Mouse (Mus musculus) urinary bladder, postnatal 36 days (tissue): ENCODE measurements around the gene Prss46.

Experiments
- DNase-seq, 2 experiments: peaks; one replicate each; pipeline ENCODE4 v3.0.0; 2022; ENCODE audit warnings: low spot score in 2 of 2, mixed read lengths in 1 of 2

Gene Prss46

DNA sequence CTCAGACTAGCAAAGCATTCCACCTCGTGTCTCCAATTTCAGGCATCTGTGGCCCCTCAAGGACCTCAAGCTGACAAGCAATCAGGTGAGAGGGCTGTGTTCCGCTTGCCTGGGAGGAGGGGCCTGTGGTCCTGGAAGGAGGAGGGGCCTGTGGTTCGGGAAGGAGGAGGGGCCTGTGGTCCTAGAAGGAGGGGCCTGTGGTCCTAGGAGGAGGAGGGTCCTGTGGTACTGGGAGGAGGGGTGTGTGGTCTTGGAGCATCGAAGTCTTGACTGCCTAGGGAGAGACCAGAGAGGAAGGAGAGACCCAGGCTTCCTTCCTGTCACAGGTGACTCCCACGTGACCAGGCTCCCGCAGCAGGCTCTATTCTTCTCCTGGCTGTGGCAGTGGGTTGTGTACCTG, 52.3 kb downstream of the Prss46 start:
- no peak for DNase-seq

DNA sequence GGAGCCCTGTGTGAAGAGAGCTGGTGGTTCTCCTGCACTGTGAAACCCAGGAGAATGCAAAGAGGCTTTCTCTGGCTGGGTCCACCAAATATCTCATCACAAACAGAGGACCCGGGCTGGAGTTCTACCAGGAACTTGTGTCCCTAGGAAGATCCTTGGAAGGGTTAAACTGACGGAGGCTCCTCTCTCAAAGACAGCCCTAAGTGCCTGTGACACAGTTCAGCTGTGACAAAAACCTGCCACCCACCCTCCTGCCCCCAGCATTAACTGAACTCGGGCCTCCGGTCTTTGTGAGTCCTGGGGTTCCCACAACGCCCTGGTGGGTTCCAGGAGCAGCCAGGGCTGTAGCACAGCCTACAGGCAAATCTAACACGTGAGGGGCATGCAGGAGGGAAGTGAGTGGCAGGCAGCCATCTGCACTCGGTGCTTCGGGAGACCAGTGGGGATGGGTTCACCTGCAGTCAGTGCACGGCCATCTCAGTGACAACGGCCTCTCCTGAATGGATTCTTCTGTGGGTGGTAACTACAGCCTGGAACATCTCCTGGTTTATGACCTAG, 55.2 kb downstream of the Prss46 start:
- DNase-seq: no peak

DNA sequence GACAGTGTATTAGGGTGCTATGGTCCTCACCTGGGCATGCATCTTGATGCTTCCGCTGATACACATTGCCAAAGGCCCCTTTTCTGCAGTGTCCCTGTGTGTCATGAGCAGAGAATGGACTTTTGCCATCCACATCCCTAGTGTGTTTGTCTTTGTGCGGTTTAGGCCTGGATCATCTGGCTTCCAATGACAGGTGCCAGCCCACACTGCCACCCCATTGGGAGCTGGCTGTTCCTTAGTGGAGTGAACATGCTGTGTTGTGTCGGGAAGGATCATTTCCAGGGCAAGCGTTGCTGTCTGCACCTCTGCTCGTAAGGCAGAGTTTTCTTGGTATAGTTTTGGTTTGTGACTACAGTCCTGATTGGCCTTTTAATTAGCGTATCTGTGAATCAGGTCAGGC, 56.9 kb downstream of the Prss46 start:
- DNase-seq: no peak

DNA sequence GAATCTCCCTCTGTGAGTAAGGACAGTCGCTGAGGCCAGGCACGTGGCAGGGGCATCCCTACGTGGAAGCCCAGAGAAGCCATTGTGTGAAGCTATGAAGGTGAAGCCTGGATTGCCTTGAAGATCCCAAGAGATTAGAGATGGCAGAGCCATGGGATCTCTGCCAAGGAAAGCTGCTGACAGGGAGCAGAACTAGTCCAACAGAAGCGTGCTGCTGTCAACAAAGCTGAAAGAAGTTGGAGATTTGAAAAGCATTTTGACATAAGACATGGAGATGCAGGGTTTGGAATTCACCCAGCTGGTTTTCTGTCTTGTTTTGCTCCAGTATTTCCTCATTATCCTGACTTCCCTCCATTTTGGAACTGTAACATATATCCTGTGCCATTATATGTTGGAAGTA, 58.0 kb downstream of the Prss46 start:
- DNase-seq: no peak
